Mouse (Mus musculus): ENCODE results near the gene Acvr2b. TPM values are rescaled to one million over a fixed set of nuclear protein-coding genes. Genes with fewer than 3 reads are reported as not detected.
"Not testable (repeated sequence)": the region's sequence is repeated elsewhere in the genome, so short reads cannot be mapped to it uniquely, and the experiment has no call there.

Gene Acvr2b
- polyA plus RNA-seq (2011; ENCODE audit: insufficient read length, low read depth, missing spikeins) = 0.90 and 1.2 TPM in 2 replicates

GRCm38 (mm10) chr9:119401801-119402214 is at the start of gene Acvr2b:
Gene Acvr2b (plus strand): TSS chr9:119402118.
- Histone ChIP-seq H3K27ac (ENCODE audit: insufficient read depth, low read length) (no peak within 1 kb of the TSS), H3K4me3 (ENCODE audit: insufficient read depth, low read length) (peak within 1 kb of the TSS; percentile 60), H3K4me1 (ENCODE audit: control insufficient read depth, insufficient read depth, low read length) (peaks cover 3% of the 10 kb centered on the region; the same call in 1 of the 2 replicates)
- no peak for TF ChIP-seq POLR2A (IDR thresholded peaks at IDR 0.05; ENCODE audit: low read depth, low read length)
- no peak for TF ChIP-seq CTCF (IDR thresholded peaks at IDR 0.05; ENCODE audit: borderline replicate concordance, insufficient read depth, low read length)

GRCm38 (mm10) chr9:119353926-119354325 is 48.0 kb upstream of the Acvr2b start:
- Histone ChIP-seq H3K4me3 (ENCODE audit: insufficient read depth, low read length) (no peak overlapping the region), H3K27ac (ENCODE audit: insufficient read depth, low read length) (no peak overlapping the region), H3K4me1 (ENCODE audit: control insufficient read depth, insufficient read depth, low read length) (no peaks in the 10 kb centered on the region)
- TF ChIP-seq POLR2A (IDR thresholded peaks at IDR 0.05; ENCODE audit: low read depth, low read length) (no peak), CTCF (IDR thresholded peaks at IDR 0.05; ENCODE audit: borderline replicate concordance, insufficient read depth, low read length) (no peak)

- no peak overlapping the region for H3K27ac ChIP-seq (ENCODE audit: insufficient read depth, low read length)
- no peaks in the 10 kb centered on the region for H3K4me1 ChIP-seq (ENCODE audit: control insufficient read depth, insufficient read depth, low read length)
- no peak overlapping the region for H3K4me3 ChIP-seq (ENCODE audit: insufficient read depth, low read length)
- TF ChIP-seq POLR2A (IDR thresholded peaks at IDR 0.05; ENCODE audit: low read depth, low read length) = no peak
- no peak for TF ChIP-seq CTCF (IDR thresholded peaks at IDR 0.05; ENCODE audit: borderline replicate concordance, insufficient read depth, low read length)
Observed at GRCm38 (mm10) chr9:119355943-119356342, 46.0 kb upstream of the Acvr2b start.

GRCm38 (mm10) chr9:119357331-119358057 is 44.4 kb upstream of the Acvr2b start, which contains the start of gene Xylb:
Gene Xylb (plus strand): TSS chr9:119357381.
- TF ChIP-seq CTCF (IDR thresholded peaks at IDR 0.05; ENCODE audit: borderline replicate concordance, insufficient read depth, low read length) (peak; percentile 87), POLR2A (IDR thresholded peaks at IDR 0.05; ENCODE audit: low read depth, low read length) (peak; percentile 61)
- Histone ChIP-seq H3K27ac (ENCODE audit: insufficient read depth, low read length) (no peak within 1 kb of the TSS), H3K4me1 (ENCODE audit: control insufficient read depth, insufficient read depth, low read length) (no peaks in the 10 kb centered on the region), H3K4me3 (ENCODE audit: insufficient read depth, low read length) (peak within 1 kb of the TSS; percentile 59)

- H3K4me3 ChIP-seq (ENCODE audit: insufficient read depth, low read length) = peak overlapping the region; percentile 59
- no peak overlapping the region for H3K27ac ChIP-seq (ENCODE audit: insufficient read depth, low read length)
Observed at GRCm38 (mm10) chr9:119358058-119358429, 43.9 kb upstream of the Acvr2b start.

GRCm38 (mm10) chr9:119361416-119361815 is 40.5 kb upstream of the Acvr2b start:
- H3K4me1 ChIP-seq (ENCODE audit: control insufficient read depth, insufficient read depth, low read length) = no peaks in the 10 kb centered on the region
- H3K27ac ChIP-seq (ENCODE audit: insufficient read depth, low read length) = no peak overlapping the region
- no peak overlapping the region for H3K4me3 ChIP-seq (ENCODE audit: insufficient read depth, low read length)
- TF ChIP-seq CTCF (IDR thresholded peaks at IDR 0.05; ENCODE audit: borderline replicate concordance, insufficient read depth, low read length) = no peak
- no peak for TF ChIP-seq POLR2A (IDR thresholded peaks at IDR 0.05; ENCODE audit: low read depth, low read length)

More at GRCm38 (mm10) chr9:119358058-119358429, 43.9 kb upstream of the Acvr2b start:
- no peak for TF ChIP-seq POLR2A (IDR thresholded peaks at IDR 0.05; ENCODE audit: low read depth, low read length)
- no peak for TF ChIP-seq CTCF (IDR thresholded peaks at IDR 0.05; ENCODE audit: borderline replicate concordance, insufficient read depth, low read length)
- no peaks in the 10 kb centered on the region for H3K4me1 ChIP-seq (ENCODE audit: control insufficient read depth, insufficient read depth, low read length)

- TF ChIP-seq CTCF (IDR thresholded peaks at IDR 0.05; ENCODE audit: borderline replicate concordance, insufficient read depth, low read length) (no peak), POLR2A (IDR thresholded peaks at IDR 0.05; ENCODE audit: low read depth, low read length) (no peak)
- no peak overlapping the region for H3K4me3 ChIP-seq (ENCODE audit: insufficient read depth, low read length)
- no peaks in the 10 kb centered on the region for H3K4me1 ChIP-seq (ENCODE audit: control insufficient read depth, insufficient read depth, low read length)
- H3K27ac ChIP-seq (ENCODE audit: insufficient read depth, low read length) = no peak overlapping the region
Observed at GRCm38 (mm10) chr9:119363229-119363628, 38.7 kb upstream of the Acvr2b start.

GRCm38 (mm10) chr9:119365284-119365683 is 36.6 kb upstream of the Acvr2b start, which contains the start of gene Slc22a14:
Gene Slc22a14 (minus strand): TSS chr9:119365553.
- Histone ChIP-seq H3K4me1 (ENCODE audit: control insufficient read depth, insufficient read depth, low read length) (no peaks in the 10 kb centered on the region), H3K27ac (ENCODE audit: insufficient read depth, low read length) (no peak within 1 kb of the TSS), H3K4me3 (ENCODE audit: insufficient read depth, low read length) (no peak within 1 kb of the TSS)
- TF ChIP-seq CTCF (IDR thresholded peaks at IDR 0.05; ENCODE audit: borderline replicate concordance, insufficient read depth, low read length) (no peak), POLR2A (IDR thresholded peaks at IDR 0.05; ENCODE audit: low read depth, low read length) (no peak)

- 0 out of 2 replicates have a peak, but pooled peaks cover 2% of the 10 kb centered on the region for H3K4me1 ChIP-seq (ENCODE audit: control insufficient read depth, insufficient read depth, low read length)
- no peak for TF ChIP-seq POLR2A (IDR thresholded peaks at IDR 0.05; ENCODE audit: low read depth, low read length)
- no peak for TF ChIP-seq CTCF (IDR thresholded peaks at IDR 0.05; ENCODE audit: borderline replicate concordance, insufficient read depth, low read length)
- H3K27ac ChIP-seq (ENCODE audit: insufficient read depth, low read length) = no peak overlapping the region
- no peak overlapping the region for H3K4me3 ChIP-seq (ENCODE audit: insufficient read depth, low read length)
Observed at GRCm38 (mm10) chr9:119368367-119368766, 33.6 kb upstream of the Acvr2b start.

- not testable (repeated sequence) for H3K4me3 ChIP-seq (ENCODE audit: insufficient read depth, low read length); H3K4me1 ChIP-seq (ENCODE audit: control insufficient read depth, insufficient read depth, low read length); H3K27ac ChIP-seq (ENCODE audit: insufficient read depth, low read length)
Observed at GRCm38 (mm10) chr9:119370770-119371169, 31.1 kb upstream of the Acvr2b start.
